Mouse (Mus musculus): ENCODE results near the gene Gm49601. TPM values are rescaled to one million over a fixed set of nuclear protein-coding genes. Genes with fewer than 3 reads are reported as not detected.

The Gm49601 gene
- total RNA-seq, 4 experiments from 2014 or later, result 169 to 200 (median 179) TPM

GRCm38 (mm10) chr16:18609099-18609498 is 17.1 kb downstream of the Gm49601 start:
- DNase-seq (ENCODE audit: low spot score in 2 of 2), result no peak

- no peak for DNase-seq (ENCODE audit: low spot score in 2 of 2)
Observed at GRCm38 (mm10) chr16:18608226-18608625, 18.0 kb downstream of the Gm49601 start.

GRCm38 (mm10) chr16:18605705-18606104 is 20.5 kb downstream of the Gm49601 start:
- no peak for DNase-seq (ENCODE audit: low spot score in 2 of 2)

- DNase-seq (ENCODE audit: low spot score in 2 of 2), result no peak
Observed at GRCm38 (mm10) chr16:18604267-18604701, 21.9 kb downstream of the Gm49601 start.

GRCm38 (mm10) chr16:18601447-18601846 is 24.8 kb downstream of the Gm49601 start:
- DNase-seq (ENCODE audit: low spot score in 2 of 2), result no peak

GRCm38 (mm10) chr16:18598006-18598405 is 28.2 kb downstream of the Gm49601 start:
- no peak for DNase-seq (ENCODE audit: low spot score in 2 of 2)

- no peak for DNase-seq (ENCODE audit: low spot score in 2 of 2)
Observed at GRCm38 (mm10) chr16:18596255-18596654, 30.0 kb downstream of the Gm49601 start.

GRCm38 (mm10) chr16:18593930-18594329 is 32.3 kb downstream of the Gm49601 start:
- no peak for DNase-seq (ENCODE audit: low spot score in 2 of 2)

- no peak for DNase-seq (ENCODE audit: low spot score in 2 of 2)
Observed at GRCm38 (mm10) chr16:18591047-18592018, 34.9 kb downstream of the Gm49601 start.

GRCm38 (mm10) chr16:18589804-18590790 is 36.1 kb downstream of the Gm49601 start, which contains the start of gene Tbx1:
TSS of gene Tbx1 (minus strand) at chr16:18590671.
- no peak for DNase-seq (ENCODE audit: low spot score in 2 of 2)

- no peak for DNase-seq (ENCODE audit: low spot score in 2 of 2)
Observed at GRCm38 (mm10) chr16:18589080-18589621, 37.1 kb downstream of the Gm49601 start.

GRCm38 (mm10) chr16:18588738-18589055 is 37.5 kb downstream of the Gm49601 start:
- DNase-seq (ENCODE audit: low spot score in 2 of 2), result no peak

- no peak for DNase-seq (ENCODE audit: low spot score in 2 of 2)
Observed at GRCm38 (mm10) chr16:18587847-18588737, 38.1 kb downstream of the Gm49601 start.

GRCm38 (mm10) chr16:18586906-18587546 is 39.2 kb downstream of the Gm49601 start:
- DNase-seq (ENCODE audit: low spot score in 2 of 2), result no peak

GRCm38 (mm10) chr16:18586076-18586905 is 39.9 kb downstream of the Gm49601 start:
- DNase-seq (ENCODE audit: low spot score in 2 of 2), result no peak

GRCm38 (mm10) chr16:18585676-18586075 is 40.6 kb downstream of the Gm49601 start:
- no peak for DNase-seq (ENCODE audit: low spot score in 2 of 2)

GRCm38 (mm10) chr16:18584901-18585510 is 41.2 kb downstream of the Gm49601 start:
- no peak for DNase-seq (ENCODE audit: low spot score in 2 of 2)

- no peak for DNase-seq (ENCODE audit: low spot score in 2 of 2)
Observed at GRCm38 (mm10) chr16:18583673-18584357, 42.4 kb downstream of the Gm49601 start.
